Mouse (Mus musculus) midbrain, postnatal 0 days (tissue): ENCODE data around the gene Tgfbr3. TPM values are rescaled to one million over a fixed set of nuclear protein-coding genes. Genes with fewer than 3 reads are reported as not detected.
A peak's percentile ranks its signal among the peaks of the same experiment; 100 is the strongest.

Source experiments
- ATAC-seq: fragments of 200-750 bp; cut with Nextera tagmentation; 2 replicates; pipeline ENCODE4 v1.8.0; 2017; ENCODE audit warnings: moderate number of reproducible peaks, mild to moderate bottlenecking, moderate TSS enrichment, moderate library complexity; ENCODE audit not compliant: low FRiP score
- DNase-seq: peaks from one replicate; pipeline ENCODE4 v3.0.0-alpha.2; 2015; ENCODE audit warnings: low spot score
- H3K27ac ChIP-seq: fragments of 300-500 bp; sonication (generic); 2 replicates; pipeline ENCODE4 v1.5.1; 2014; ENCODE audit warnings: low read depth, mild to moderate bottlenecking, low read length, mixed read lengths
- H3K27me3 ChIP-seq: fragments of 300-500 bp; sonication (generic); 2 replicates; pipeline ENCODE4 v1.6.1; 2014; ENCODE audit warnings: low read length, control low read depth, mixed read lengths; ENCODE audit not compliant: insufficient read depth
- H3K36me3 ChIP-seq: fragments of 300-500 bp; sonication (generic); 2 replicates; pipeline ENCODE4 v1.6.1; 2014; ENCODE audit warnings: low read length, control low read depth, mixed read lengths; ENCODE audit not compliant: insufficient read depth
- H3K4me1 ChIP-seq: fragments of 300-500 bp; sonication (generic); 2 replicates; pipeline ENCODE4 v1.6.1; 2014; ENCODE audit warnings: mild to moderate bottlenecking, control low read depth, antibody characterized with exemption, low read length, mixed read lengths; ENCODE audit not compliant: insufficient read depth
- H3K4me2 ChIP-seq: fragments of 300-500 bp; sonication (generic); 2 replicates; pipeline ENCODE4 v1.6.1; 2014; ENCODE audit warnings: low read depth, mild to moderate bottlenecking, low read length, mixed read lengths; ENCODE audit not compliant: poor library complexity, severe bottlenecking
- H3K4me3 ChIP-seq: fragments of 300-500 bp; sonication (generic); 2 replicates; pipeline ENCODE4 v1.5.1; 2014; ENCODE audit warnings: low read depth, mild to moderate bottlenecking, low read length, moderate library complexity
- H3K9ac ChIP-seq: fragments of 300-500 bp; sonication (generic); replicated peaks from 2 replicates; pipeline ENCODE4 v1.6.1; 2014; ENCODE audit warnings: mild to moderate bottlenecking, low read length, moderate library complexity, mixed read lengths; ENCODE audit not compliant: poor library complexity, severe bottlenecking
- H3K9me3 ChIP-seq: fragments of 300-500 bp; sonication (generic); 2 replicates; pipeline ENCODE4 v1.6.1; 2016; ENCODE audit warnings: low read length, control low read depth
- CTCF ChIP-seq: IDR thresholded peaks from 2 replicates; pipeline ENCODE4 v1.5.1; 2016; ENCODE audit warnings: antibody characterized with exemption, mild to moderate bottlenecking
- WGBS: fragments of 180-500 bp; shearing (Covaris S2); extraction: QIAGEN DNeasy Blood & Tissue Kit; methylation state at CpG from one replicate; pipeline ENCODE4 v1.1.7; 2014; 5-methylcytosine and 5-hydroxymethylcytosine counted together
- polyA plus RNA-seq: library from polyadenylated mRNA; unstranded; fragments of >200 nt; fragmentation: Nextera tagmentation; extraction: Ambion mirVana; gene quantifications from 2 replicates; pipeline ENCODE4 v1.2.1, GENCODE M21; 2015
- total RNA-seq: library from RNA; depleted of rRNA; stranded (reverse); fragments of >200 nt; gene quantifications from 2 replicates; pipeline ENCODE4 v1.2.3, GENCODE M21; 2014; rRNA removed

Gene Tgfbr3
- total and polyA plus RNA-seq, 2 experiments from 2014 or later = 4.0 to 13.8 TPM

DNA sequence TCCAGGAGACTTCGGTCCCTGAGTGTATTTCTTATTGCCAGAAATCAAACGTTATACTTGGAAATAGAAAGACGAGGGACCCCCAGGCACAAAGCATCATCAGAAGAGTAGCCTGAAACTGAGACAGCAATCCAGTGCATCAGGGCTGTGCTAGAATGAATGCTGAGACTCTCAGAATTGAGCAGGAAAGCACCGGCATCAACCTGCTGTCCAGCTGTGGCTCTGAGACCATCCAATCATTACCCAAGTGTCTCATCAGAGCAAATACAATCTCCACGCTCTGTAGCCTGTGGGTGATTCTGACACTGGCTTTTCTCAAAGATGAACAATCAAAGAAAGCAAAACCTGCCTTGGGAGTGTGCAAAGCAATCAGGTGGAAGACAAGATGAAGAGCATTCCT lies 221.3 kb downstream of the Tgfbr3 start:
- H3K9me3 ChIP-seq = no peaks in the 10 kb centered on the region
- no peak for TF ChIP-seq CTCF
- H3K4me1 ChIP-seq = no peaks in the 10 kb centered on the region
- no peak overlapping the region for H3K4me2 ChIP-seq
- no peaks in the 10 kb centered on the region; the same call in 1 of the 2 replicates for H3K27me3 ChIP-seq
- H3K36me3 ChIP-seq = no peaks in the 10 kb centered on the region
- no peak overlapping the region for H3K4me3 ChIP-seq
- no peak overlapping the region for H3K27ac ChIP-seq
- ATAC-seq (peak; percentile 31; the same call in 1 of the 2 replicates), DNase-seq (no peak)
- no peak overlapping the region for H3K9ac ChIP-seq
- 62% methylated on average over 5 of the region's 5 CpGs for WGBS

DNA sequence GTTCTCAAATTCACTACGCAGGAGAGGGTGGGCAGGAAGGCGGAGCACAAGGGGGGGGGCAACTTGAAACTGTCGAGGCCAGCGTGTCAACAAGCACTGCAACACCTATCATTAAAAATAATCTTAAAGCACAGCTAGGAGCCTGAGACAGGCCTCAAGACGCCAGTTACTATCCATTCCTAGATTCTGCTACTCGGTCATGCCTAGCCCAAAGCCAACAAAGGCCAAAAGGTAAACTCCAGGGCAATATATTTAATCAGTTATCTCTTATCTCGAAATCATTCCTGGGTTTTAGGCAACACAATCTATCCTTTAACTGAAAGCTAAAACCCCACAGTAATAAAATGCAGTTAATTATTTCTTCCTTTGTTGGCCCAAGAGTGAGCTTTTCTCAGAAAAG lies 221.9 kb downstream of the Tgfbr3 start:
- DNase-seq = no peak
- no peaks in the 10 kb centered on the region for H3K9me3 ChIP-seq
- no peaks in the 10 kb centered on the region for H3K4me1 ChIP-seq
- H3K27me3 ChIP-seq = no peaks in the 10 kb centered on the region; the same call in 1 of the 2 replicates
- no peak overlapping the region for H3K4me2 ChIP-seq
- no peak overlapping the region for H3K4me3 ChIP-seq
- WGBS = 85% methylated on average over 7 of the region's 7 CpGs
- H3K36me3 ChIP-seq = no peaks in the 10 kb centered on the region
- no peak overlapping the region for H3K27ac ChIP-seq
- TF ChIP-seq CTCF = no peak
- no peak overlapping the region for H3K9ac ChIP-seq
- no peak for ATAC-seq

DNA sequence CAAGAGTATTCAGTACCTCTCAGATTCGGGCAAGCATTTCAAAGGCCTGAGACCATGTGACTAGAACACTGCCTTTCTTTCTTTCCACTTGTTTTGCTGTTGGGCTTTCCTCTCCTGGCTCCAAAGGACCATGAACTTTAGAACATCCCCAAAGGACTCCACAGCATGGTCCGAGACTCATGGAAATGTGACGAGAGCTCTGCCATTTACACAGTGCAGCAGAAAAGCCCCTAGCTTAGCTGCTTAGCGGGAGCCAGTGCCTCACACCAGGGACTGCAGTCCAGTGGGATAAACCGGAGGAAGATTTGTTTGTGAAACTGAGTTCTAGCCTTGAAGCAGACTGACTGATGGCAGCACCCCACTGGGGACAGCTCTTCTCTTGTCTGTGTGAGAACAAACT lies 224.5 kb downstream of the Tgfbr3 start:
- 54% methylated on average over 5 of the region's 5 CpGs for WGBS

GRCm38 (mm10) chr5:107062229-107062852 lies 227.1 kb downstream of the Tgfbr3 start:
- H3K4me1 ChIP-seq = no peaks in the 10 kb centered on the region
- DNase-seq (no peak), ATAC-seq (no peak)
- no peak overlapping the region for H3K27ac ChIP-seq
- no peak for TF ChIP-seq CTCF
- H3K4me2 ChIP-seq = no peak overlapping the region
- H3K4me3 ChIP-seq = no peak overlapping the region
- H3K9ac ChIP-seq = no peak overlapping the region
- no peaks in the 10 kb centered on the region; the same call in 1 of the 2 replicates for H3K27me3 ChIP-seq
- H3K9me3 ChIP-seq = no peaks in the 10 kb centered on the region
- no peaks in the 10 kb centered on the region for H3K36me3 ChIP-seq
- 40% methylated on average over 12 of the region's 12 CpGs for WGBS

More for the DNA sequence above, 224.5 kb downstream of the Tgfbr3 start:
- Histone ChIP-seq H3K27me3 (no peaks in the 10 kb centered on the region; the same call in 1 of the 2 replicates), H3K9ac (no peak overlapping the region), H3K4me3 (no peak overlapping the region), H3K27ac (no peak overlapping the region), H3K4me2 (no peak overlapping the region), H3K9me3 (no peaks in the 10 kb centered on the region), H3K36me3 (no peaks in the 10 kb centered on the region), H3K4me1 (no peaks in the 10 kb centered on the region)
- no peak for DNase-seq
- no peak for ATAC-seq
- TF ChIP-seq CTCF = no peak

- no peaks in the 10 kb centered on the region for H3K36me3 ChIP-seq
- WGBS = 88% methylated on average over 5 of the region's 5 CpGs
- H3K9me3 ChIP-seq = no peaks in the 10 kb centered on the region
- no peak overlapping the region for H3K4me3 ChIP-seq
- no peak for DNase-seq
- no peak overlapping the region for H3K4me2 ChIP-seq
- H3K27me3 ChIP-seq = no peaks in the 10 kb centered on the region
- TF ChIP-seq CTCF = no peak
- no peak for ATAC-seq
- peaks cover 3% of the 10 kb centered on the region; the same call in 1 of the 2 replicates for H3K4me1 ChIP-seq
- H3K27ac ChIP-seq = no peak overlapping the region
- H3K9ac ChIP-seq = no peak overlapping the region
Measured at GRCm38 (mm10) chr5:107059514-107059913, 229.9 kb downstream of the Tgfbr3 start.

DNA sequence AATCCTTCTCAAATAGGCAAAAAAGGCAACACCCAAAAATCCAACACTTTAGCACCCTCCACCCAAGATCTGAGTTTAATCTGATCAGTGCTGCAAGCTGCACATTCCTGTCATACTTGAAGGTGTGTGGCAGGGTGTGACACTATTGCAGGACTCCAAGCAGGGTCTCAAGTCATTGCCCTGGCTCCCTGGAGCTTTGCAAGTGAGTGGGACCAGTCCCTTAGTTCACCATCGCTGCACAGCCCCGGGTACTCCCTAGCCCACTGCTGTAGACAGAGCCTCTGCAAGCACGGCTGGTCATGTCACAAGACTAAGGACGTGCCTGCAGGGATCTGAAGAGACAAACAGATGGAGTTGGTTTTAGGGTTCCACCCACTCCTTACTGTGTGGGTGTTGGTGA lies 230.8 kb downstream of the Tgfbr3 start:
- WGBS = 77% methylated on average over 4 of the region's 4 CpGs
- Histone ChIP-seq H3K4me3 (no peak overlapping the region), H3K9ac (no peak overlapping the region), H3K4me1 (peaks cover 3% of the 10 kb centered on the region; the same call in 1 of the 2 replicates), H3K27me3 (no peaks in the 10 kb centered on the region), H3K27ac (no peak overlapping the region), H3K4me2 (no peak overlapping the region), H3K36me3 (no peaks in the 10 kb centered on the region), H3K9me3 (no peaks in the 10 kb centered on the region)
- DNase-seq = no peak
- TF ChIP-seq CTCF = no peak
- no peak for ATAC-seq

Other genes with a start within 250 kb of the Tgfbr3 start
- 3.4 and 3.9 TPM in 2 replicates for gene Brdt, start 41.5 kb upstream of the Tgfbr3 start, total RNA-seq
- gene Brdt, start 41.5 kb upstream of the Tgfbr3 start, polyA plus RNA-seq = 4.0 and 4.4 TPM in 2 replicates
- 3.2 and 3.4 TPM in 2 replicates for gene Ephx4, start 113.1 kb upstream of the Tgfbr3 start, total RNA-seq
- 3.6 and 3.8 TPM in 2 replicates for gene Ephx4, start 113.1 kb upstream of the Tgfbr3 start, polyA plus RNA-seq
- gene Lpcat2b, start 141.9 kb upstream of the Tgfbr3 start, total RNA-seq = 0.14 TPM in 1 of 2 replicates, not detected in the other
- gene Lpcat2b, start 141.9 kb upstream of the Tgfbr3 start, polyA plus RNA-seq = not detected in 2 replicates
- gene Btbd8, start 148.4 kb upstream of the Tgfbr3 start, total RNA-seq = 38.9 and 43.9 TPM in 2 replicates
- gene Btbd8, start 148.4 kb upstream of the Tgfbr3 start, polyA plus RNA-seq = 23.5 and 24.9 TPM in 2 replicates
- 0.66 and 3.4 TPM in 2 replicates for gene Gm42669, start 218.0 kb upstream of the Tgfbr3 start, total RNA-seq
- gene Gm42669, start 218.0 kb upstream of the Tgfbr3 start, polyA plus RNA-seq = 0.28 and 0.72 TPM in 2 replicates
- 0.16 and 0.33 TPM in 2 replicates for gene 1700028K03Rik, start 245.1 kb upstream of the Tgfbr3 start, total RNA-seq
- 0.16 and 0.17 TPM in 2 replicates for gene 1700028K03Rik, start 245.1 kb upstream of the Tgfbr3 start, polyA plus RNA-seq